15 mouse cellular contexts compared by ENCODE assay signal in genomic region chr14:50806469-50806868, GRCm38 (mm10). TPM values are rescaled to one million over a fixed set of nuclear protein-coding genes. Genes with fewer than 3 reads are reported as not detected.
DNase-seq lines count a peak whose midpoint lies in the region; ATAC-seq and TF ChIP-seq lines count a peak whose summit lies in the region.
"Not testable (repeated sequence)": the region's sequence is repeated elsewhere in the genome, so short reads cannot be mapped to it uniquely, and the experiment has no call there.
"Had no signal": no experiment of that assay in that cellular context is flagged by ENCODE, and none has a peak within 500 bp of the region (broad histone marks: within the 10 kb centered on the region; RNA-seq: fewer than 3 reads in every experiment).

No protein-coding gene starts in this region.

- H3K9me3 ChIP-seq in CH12.LX (replicated peaks; ENCODE audit: low read length); forebrain, embryonic 10.5 days; heart, embryonic 11.5 days (replicated peaks; ENCODE audit: control insufficient read depth, low read length); hindbrain, embryonic 14.5 days (ENCODE audit: control insufficient read depth, low read length); kidney, embryonic 16.5 days (ENCODE audit: low read length); liver, embryonic 13.5 days (replicated peaks); midbrain, embryonic 10.5 days (replicated peaks); neural tube, embryonic 13.5 days: not testable (repeated sequence)

- H3K36me3 ChIP-seq in CH12.LX (replicated peaks in 1 of 2; ENCODE audit: control insufficient read depth in 1 of 2, insufficient read depth in 1 of 2, low read length in 1 of 2), result peaks cover 15 to 17% of the 10 kb centered on the region in 2 experiments
- peaks cover 17% of the 10 kb centered on the region for H3K36me3 ChIP-seq in forebrain, embryonic 10.5 days (replicated peaks)
- not testable (repeated sequence) for H3K36me3 ChIP-seq in heart, embryonic 11.5 days (ENCODE audit: control insufficient read depth, insufficient read depth, low read length); hindbrain, embryonic 14.5 days (replicated peaks; ENCODE audit: control insufficient read depth, insufficient read depth); kidney, embryonic 16.5 days (ENCODE audit: insufficient read depth, low read length); neural tube, embryonic 13.5 days
- peaks cover 15% of the 10 kb centered on the region for H3K36me3 ChIP-seq in liver, embryonic 13.5 days
- peaks cover 17% of the 10 kb centered on the region for H3K36me3 ChIP-seq in midbrain, embryonic 10.5 days

- H3K4me2 ChIP-seq in CH12.LX (ENCODE audit: insufficient read depth, low read depth, poor library complexity, severe bottlenecking), result not testable (repeated sequence)
- peak overlapping the region; percentile 70 for H3K4me2 ChIP-seq in heart, embryonic 11.5 days
- peak overlapping the region; percentile 55 for H3K4me2 ChIP-seq in hindbrain, embryonic 14.5 days (replicated peaks)
- H3K4me2 ChIP-seq in kidney, embryonic 16.5 days (replicated peaks; ENCODE audit: low read depth, low read length), result peak overlapping the region; percentile 65
- peak overlapping the region; percentile 71 for H3K4me2 ChIP-seq in liver, embryonic 13.5 days
- peak overlapping the region; percentile 56 for H3K4me2 ChIP-seq in neural tube, embryonic 13.5 days

- in situ Hi-C loops in CH12.LX (cut with MboI; ENCODE audit: low pct_ligation_motif_present, low pct_unique_long_range_greater_than_20kb, low sequenced_read_pairs), result loop anchor here (5.0 to 25.0 kb wide), 3 partner anchors 126 to 456 kb away; partner anchors contain the start of genes Pip4p1, Pnp and Rnase2a

- not testable (repeated sequence) for H3K9ac ChIP-seq in CH12.LX (ENCODE audit: insufficient read depth, low read depth); heart, embryonic 11.5 days (ENCODE audit: low read depth, low read length); kidney, embryonic 16.5 days (replicated peaks; ENCODE audit: low read length); neural tube, embryonic 13.5 days
- peak overlapping the region; percentile 67; the same call in 1 of the 2 replicates for H3K9ac ChIP-seq in hindbrain, embryonic 14.5 days
- H3K9ac ChIP-seq in liver, embryonic 13.5 days, result peak overlapping the region; percentile 73

- not testable (repeated sequence) for H3K4me3 ChIP-seq in CH12.LX (replicated peaks in 1 of 3; ENCODE audit: low read depth in 2 of 3, low read length in 2 of 3, poor library complexity in 1 of 3); heart, embryonic 11.5 days (ENCODE audit: low read depth, low read length); kidney, embryonic 16.5 days (ENCODE audit: low read length)
- peak overlapping the region; percentile 59; the same call in 1 of the 2 replicates for H3K4me3 ChIP-seq in forebrain, embryonic 10.5 days
- peak overlapping the region; percentile 55; the same call in 1 of the 2 replicates for H3K4me3 ChIP-seq in hindbrain, embryonic 14.5 days (replicated peaks; ENCODE audit: low read length)
- H3K4me3 ChIP-seq in liver, embryonic 13.5 days (replicated peaks), result peak overlapping the region; percentile 58; the same call in 1 of the 2 replicates
- H3K4me3 ChIP-seq in midbrain, embryonic 10.5 days, result peak overlapping the region; percentile 64; the same call in 1 of the 2 replicates
- peak overlapping the region; percentile 54; the same call in 1 of the 2 replicates for H3K4me3 ChIP-seq in neural tube, embryonic 13.5 days

- peaks cover 0 to 11% of the 10 kb centered on the region in 2 experiments; a peak in 1 of 4 replicates for H3K4me1 ChIP-seq in CH12.LX (ENCODE audit: control insufficient read depth in 1 of 2, insufficient read depth in 2 of 2)
- peaks cover 13% of the 10 kb centered on the region; the same call in 1 of the 2 replicates for H3K4me1 ChIP-seq in forebrain, embryonic 10.5 days
- H3K4me1 ChIP-seq in heart, embryonic 11.5 days (ENCODE audit: control insufficient read depth, insufficient read depth, low read length); kidney, embryonic 16.5 days (ENCODE audit: insufficient read depth, low read length); neural tube, embryonic 13.5 days (replicated peaks): not testable (repeated sequence)
- H3K4me1 ChIP-seq in hindbrain, embryonic 14.5 days (replicated peaks; ENCODE audit: control insufficient read depth, insufficient read depth, low read length), result 0 out of 2 replicates have a peak, but pooled peaks cover 12% of the 10 kb centered on the region
- H3K4me1 ChIP-seq in liver, embryonic 13.5 days (replicated peaks), result peaks cover 29% of the 10 kb centered on the region
- peaks cover 14% of the 10 kb centered on the region for H3K4me1 ChIP-seq in midbrain, embryonic 10.5 days

- not testable (repeated sequence) for TF ChIP-seq RAD21 in CH12.LX (IDR thresholded peaks at IDR 0.05; ENCODE audit: low read depth, low read length)

- 89% methylated on average over 5 of the region's 5 CpGs for WGBS in forebrain, embryonic 10.5 days
- WGBS in heart, embryonic 11.5 days (ENCODE audit: insufficient replicate concordance), result 90% methylated on average over 5 of the region's 5 CpGs
- 91% methylated on average over 5 of the region's 5 CpGs for WGBS in hindbrain, embryonic 14.5 days
- WGBS in kidney, embryonic 16.5 days, result 89% methylated on average over 5 of the region's 5 CpGs
- WGBS in liver, embryonic 13.5 days (ENCODE audit: insufficient replicate concordance), result 71% methylated on average over 5 of the region's 5 CpGs
- WGBS in midbrain, embryonic 10.5 days, result 93% methylated on average over 5 of the region's 5 CpGs
- WGBS in neural tube, embryonic 13.5 days, result 86% methylated on average over 5 of the region's 5 CpGs

- not testable (repeated sequence) for ATAC-seq in heart, embryonic 11.5 days (replicated peaks; ENCODE audit: insufficient number of reproducible peaks, low FRiP score, low TSS enrichment); hindbrain, embryonic 14.5 days (ENCODE audit: low FRiP score); kidney, embryonic 16.5 days (ENCODE audit: low FRiP score, low TSS enrichment); liver, embryonic 13.5 days (ENCODE audit: low read depth); neural tube, embryonic 13.5 days (ENCODE audit: low read depth)

- not testable (repeated sequence) for TF ChIP-seq EP300 in CH12.LX (IDR thresholded peaks at IDR 0.05; ENCODE audit: low read length)

- not testable (repeated sequence) for H3K27me3 ChIP-seq in CH12.LX (replicated peaks); forebrain, embryonic 10.5 days (ENCODE audit: poor library complexity, severe bottlenecking); heart, embryonic 11.5 days (ENCODE audit: control insufficient read depth, insufficient read depth, low read length); hindbrain, embryonic 14.5 days (ENCODE audit: control insufficient read depth, insufficient read depth, low read length); kidney, embryonic 16.5 days (ENCODE audit: insufficient read depth, low read length); liver, embryonic 13.5 days; midbrain, embryonic 10.5 days (ENCODE audit: low read depth, poor library complexity, severe bottlenecking); neural tube, embryonic 13.5 days

- not testable (repeated sequence) for DNase-seq in CH12.LX (ENCODE audit: extremely low read depth); forebrain, embryonic 10.5 days (ENCODE audit: extremely low spot score, low spot score); hindbrain, embryonic 14.5 days (ENCODE audit: low spot score); liver, embryonic 13.5 days; midbrain, embryonic 10.5 days (ENCODE audit: low spot score)

- not testable (repeated sequence) for TF ChIP-seq CTCF in CH12.LX (conservative IDR thresholded peaks at IDR 0.05 in 1 of 2, IDR thresholded peaks at IDR 0.05 in 1 of 2; ENCODE audit: low read depth in 2 of 2, low read length in 2 of 2)

- dilution Hi-C loops in CH12.LX (cut with MboI; ENCODE audit: extremely low pct_ligation_motif_present, extremely low pct_unique_long_range_greater_than_20kb, low sequenced_read_pairs), result not testable (repeated sequence)

- not testable (repeated sequence) for H3K79me2 ChIP-seq in CH12.LX (replicated peaks; ENCODE audit: control insufficient read depth, extremely low read depth, insufficient read depth, poor library complexity, severe bottlenecking)

- H3K27ac ChIP-seq in CH12.LX (ENCODE audit: insufficient read depth, low read depth); forebrain, embryonic 10.5 days; heart, embryonic 11.5 days (ENCODE audit: low read depth, low read length); kidney, embryonic 16.5 days (ENCODE audit: low read length); midbrain, embryonic 10.5 days (replicated peaks): not testable (repeated sequence)
- 0 out of 2 replicates have a peak overlapping the region, but pooled peaks have one; percentile 91 for H3K27ac ChIP-seq in hindbrain, embryonic 14.5 days
- H3K27ac ChIP-seq in liver, embryonic 13.5 days, result peak overlapping the region; percentile 89
- H3K27ac ChIP-seq in neural tube, embryonic 13.5 days (replicated peaks), result 0 out of 2 replicates have a peak overlapping the region, but pooled peaks have one; percentile 89

- TF ChIP-seq POLR2A in CH12.LX (IDR thresholded peaks at IDR 0.05; ENCODE audit: low read depth, low read length), result not testable (repeated sequence)

RNA-seq across cellular contexts. Expression of gene Ccnb1ip1, which starts 1.1 kb away (rescaled TPM):
- total RNA-seq in CH12.LX (2012; rRNA removed) (2.7 and 4.2 TPM in 2 replicates), CH12.LX (2014; rRNA removed) (not detected in 2 replicates)
- polyA plus RNA-seq in CH12.LX (2012; ENCODE audit: insufficient read length, low read depth), result not detected in 2 replicates
- not detected in 2 replicates for polyA plus RNA-seq in forebrain, embryonic 10.5 days (2016; fragmentation: Nextera tagmentation; extraction: Ambion mirVana)
- polyA plus RNA-seq in heart, embryonic 11.5 days (2014; fragmentation: Nextera tagmentation; extraction: Ambion mirVana), result not detected in 2 replicates
- not detected in 2 replicates for polyA plus RNA-seq in hindbrain, embryonic 14.5 days (2014; fragmentation: Nextera tagmentation; extraction: Ambion mirVana)
- not detected in 2 replicates for polyA plus RNA-seq in kidney, embryonic 16.5 days (2015; fragmentation: Nextera tagmentation; extraction: Ambion mirVana)
- polyA plus RNA-seq in liver, embryonic 13.5 days (2015; fragmentation: Nextera tagmentation; extraction: Ambion mirVana), result not detected in 2 replicates
- not detected in 2 replicates for polyA plus RNA-seq in midbrain, embryonic 10.5 days (2016; fragmentation: Nextera tagmentation; extraction: Ambion mirVana)
- not detected in 2 replicates for polyA plus RNA-seq in neural tube, embryonic 13.5 days (2015; fragmentation: Nextera tagmentation; extraction: Ambion mirVana)
- total RNA-seq: adrenal gland, adult 18-20 months; granulocyte monocyte progenitor cell, adult 5-6 weeks; megakaryocyte-erythroid progenitor cell, adult 5-6 weeks had no signal
- polyA plus RNA-seq: lung, adult 2 months; neural tube, embryonic 14.5 days; small intestine, adult 2 months; stomach, postnatal 0 days had no signal

RNA-seq across cellular contexts. Expression of gene Parp2, which starts 1.2 kb away (rescaled TPM):
- total RNA-seq in CH12.LX (2012; rRNA removed) (55.9 and 64.6 TPM in 2 replicates), CH12.LX (2014; rRNA removed) (95.9 and 117 TPM in 2 replicates)
- 82.3 and 90.9 TPM in 2 replicates for polyA plus RNA-seq in CH12.LX (2012; ENCODE audit: insufficient read length, low read depth)
- polyA plus RNA-seq in forebrain, embryonic 10.5 days (2016; fragmentation: Nextera tagmentation; extraction: Ambion mirVana), result 76.7 and 84.4 TPM in 2 replicates
- polyA plus RNA-seq in heart, embryonic 11.5 days (2014; fragmentation: Nextera tagmentation; extraction: Ambion mirVana), result 45.2 and 48.5 TPM in 2 replicates
- polyA plus RNA-seq in hindbrain, embryonic 14.5 days (2014; fragmentation: Nextera tagmentation; extraction: Ambion mirVana), result 40.7 and 40.9 TPM in 2 replicates
- polyA plus RNA-seq in kidney, embryonic 16.5 days (2015; fragmentation: Nextera tagmentation; extraction: Ambion mirVana), result 61.8 and 70.2 TPM in 2 replicates
- 39.5 and 43.8 TPM in 2 replicates for polyA plus RNA-seq in liver, embryonic 13.5 days (2015; fragmentation: Nextera tagmentation; extraction: Ambion mirVana)
- 70.3 and 74.5 TPM in 2 replicates for polyA plus RNA-seq in midbrain, embryonic 10.5 days (2016; fragmentation: Nextera tagmentation; extraction: Ambion mirVana)
- 44.5 and 49.0 TPM in 2 replicates for polyA plus RNA-seq in neural tube, embryonic 13.5 days (2015; fragmentation: Nextera tagmentation; extraction: Ambion mirVana)

RNA-seq across cellular contexts. Expression of gene Ttc5, which starts 21.1 kb away (rescaled TPM):
- 53.4 and 57.8 TPM in 2 replicates for total RNA-seq in CH12.LX (2012; rRNA removed)
- total RNA-seq in CH12.LX (2014; rRNA removed), result 65.0 and 72.1 TPM in 2 replicates
- 44.3 and 44.5 TPM in 2 replicates for polyA plus RNA-seq in CH12.LX (2012; ENCODE audit: insufficient read length, low read depth)
- polyA plus RNA-seq in forebrain, embryonic 10.5 days (2016; fragmentation: Nextera tagmentation; extraction: Ambion mirVana), result 107 and 109 TPM in 2 replicates
- 51.7 and 55.8 TPM in 2 replicates for polyA plus RNA-seq in heart, embryonic 11.5 days (2014; fragmentation: Nextera tagmentation; extraction: Ambion mirVana)
- polyA plus RNA-seq in hindbrain, embryonic 14.5 days (2014; fragmentation: Nextera tagmentation; extraction: Ambion mirVana), result 122 and 123 TPM in 2 replicates
- 80.8 and 83.9 TPM in 2 replicates for polyA plus RNA-seq in kidney, embryonic 16.5 days (2015; fragmentation: Nextera tagmentation; extraction: Ambion mirVana)
- polyA plus RNA-seq in liver, embryonic 13.5 days (2015; fragmentation: Nextera tagmentation; extraction: Ambion mirVana), result 21.5 and 22.3 TPM in 2 replicates
- 116 and 127 TPM in 2 replicates for polyA plus RNA-seq in midbrain, embryonic 10.5 days (2016; fragmentation: Nextera tagmentation; extraction: Ambion mirVana)
- polyA plus RNA-seq in neural tube, embryonic 13.5 days (2015; fragmentation: Nextera tagmentation; extraction: Ambion mirVana), result 111 and 114 TPM in 2 replicates
